Mouse (Mus musculus) kidney, postnatal 25 days (tissue): ENCODE measurements around the gene Fam104a.

Experiments
- DNase-seq, 2 experiments: peaks; one replicate each; pipeline ENCODE4 v3.0.0; 2021; ENCODE audit warnings: mixed read lengths in 2 of 2

The Fam104a gene

GRCm38 (mm10) chr11:113699643-113700042 is 15.7 kb upstream of the Fam104a start:
- DNase-seq: no peak

- peak; percentile 79 to 89 for DNase-seq
Observed at GRCm38 (mm10) chr11:113698013-113698545, 14.1 kb upstream of the Fam104a start.

- DNase-seq: no peak
Observed at GRCm38 (mm10) chr11:113697571-113697970, 13.6 kb upstream of the Fam104a start.

- no peak for DNase-seq
Observed at GRCm38 (mm10) chr11:113691851-113692250, 7.9 kb upstream of the Fam104a start.

- DNase-seq: peak; percentile 42 to 71
Observed at GRCm38 (mm10) chr11:113691318-113691717, 7.4 kb upstream of the Fam104a start.

GRCm38 (mm10) chr11:113690506-113690905 is 6.6 kb upstream of the Fam104a start:
- no peak for DNase-seq

- peak; percentile 47 to 65 for DNase-seq
Observed at GRCm38 (mm10) chr11:113687031-113687430, 3.1 kb upstream of the Fam104a start.

GRCm38 (mm10) chr11:113684707-113685426 is 912 bp upstream of the Fam104a start:
- no peak for DNase-seq

GRCm38 (mm10) chr11:113683627-113683956 is 363 bp downstream of the Fam104a start:
- no peak for DNase-seq

- peak; percentile 58 to 80 for DNase-seq
Observed at GRCm38 (mm10) chr11:113682897-113683626, 893 bp downstream of the Fam104a start.

- DNase-seq: no peak
Observed at GRCm38 (mm10) chr11:113681979-113682378, 2.0 kb downstream of the Fam104a start.

- no peak for DNase-seq
Observed at GRCm38 (mm10) chr11:113680954-113681353, 3.0 kb downstream of the Fam104a start.

- peak; percentile 35 to 68 for DNase-seq
Observed at GRCm38 (mm10) chr11:113678373-113678772, 5.6 kb downstream of the Fam104a start.

- no peak for DNase-seq
Observed at GRCm38 (mm10) chr11:113677378-113677777, 6.6 kb downstream of the Fam104a start.

GRCm38 (mm10) chr11:113676847-113677246 is 7.1 kb downstream of the Fam104a start:
- no peak for DNase-seq

- DNase-seq: no peak
Observed at GRCm38 (mm10) chr11:113674595-113674994, 9.4 kb downstream of the Fam104a start.

- no peak for DNase-seq
Observed at GRCm38 (mm10) chr11:113673614-113674013, 10.3 kb downstream of the Fam104a start.

GRCm38 (mm10) chr11:113669711-113670110 is 14.2 kb downstream of the Fam104a start:
- DNase-seq: no peak

GRCm38 (mm10) chr11:113668857-113669256 is 15.1 kb downstream of the Fam104a start:
- no peak for DNase-seq

- no peak for DNase-seq
Observed at GRCm38 (mm10) chr11:113667704-113668103, 16.3 kb downstream of the Fam104a start.

- peak; percentile 60 to 82 for DNase-seq
Observed at GRCm38 (mm10) chr11:113667122-113667521, 16.8 kb downstream of the Fam104a start.

GRCm38 (mm10) chr11:113666648-113667047 is 17.3 kb downstream of the Fam104a start:
- peak; percentile 76 to 86 for DNase-seq

- no peak for DNase-seq
Observed at GRCm38 (mm10) chr11:113666205-113666604, 17.8 kb downstream of the Fam104a start.

GRCm38 (mm10) chr11:113664279-113664678 is 19.7 kb downstream of the Fam104a start:
- no peak for DNase-seq
